8 mouse cellular contexts compared by ENCODE assay signal in genomic region chr8:123331810-123332209, GRCm38 (mm10). TPM values are rescaled to one million over a fixed set of nuclear protein-coding genes. Genes with fewer than 3 reads are reported as not detected.
DNase-seq lines count a peak whose midpoint lies in the region; ATAC-seq and TF ChIP-seq lines count a peak whose summit lies in the region.

No protein-coding gene starts in this region.

- H3K9me3 ChIP-seq in heart, postnatal 0 days (replicated peaks; ENCODE audit: control insufficient read depth, low read length) = no peaks in the 10 kb centered on the region
- no peaks in the 10 kb centered on the region for H3K9me3 ChIP-seq in embryonic facial prominence, embryonic 11.5 days (replicated peaks; ENCODE audit: control insufficient read depth, low read length)
- no peaks in the 10 kb centered on the region for H3K9me3 ChIP-seq in intestine, embryonic 15.5 days
- no peaks in the 10 kb centered on the region for H3K9me3 ChIP-seq in midbrain, postnatal 0 days (ENCODE audit: low read length)

- H3K9ac ChIP-seq in heart, postnatal 0 days (replicated peaks; ENCODE audit: low read depth, low read length) = no peak overlapping the region
- H3K9ac ChIP-seq in embryonic facial prominence, embryonic 11.5 days (replicated peaks; ENCODE audit: low read length) = no peak overlapping the region; the same call in 1 of the 2 replicates
- H3K9ac ChIP-seq in intestine, embryonic 15.5 days = no peak overlapping the region
- peak overlapping the region; percentile 86 for H3K9ac ChIP-seq in midbrain, postnatal 0 days (replicated peaks; ENCODE audit: low read length, poor library complexity, severe bottlenecking)

- H3K4me1 ChIP-seq in heart, postnatal 0 days (ENCODE audit: control insufficient read depth, insufficient read depth) = no peaks in the 10 kb centered on the region
- peaks cover 3% of the 10 kb centered on the region for H3K4me1 ChIP-seq in embryonic facial prominence, embryonic 11.5 days (ENCODE audit: control insufficient read depth, insufficient read depth, low read length)
- peaks cover 16% of the 10 kb centered on the region for H3K4me1 ChIP-seq in intestine, embryonic 15.5 days (replicated peaks)
- H3K4me1 ChIP-seq in midbrain, postnatal 0 days (ENCODE audit: insufficient read depth, low read length) = peaks cover 10% of the 10 kb centered on the region; the same call in 1 of the 2 replicates

- H3K27me3 ChIP-seq in heart, postnatal 0 days (ENCODE audit: control insufficient read depth, insufficient read depth, low read length) = peaks cover 41% of the 10 kb centered on the region
- H3K27me3 ChIP-seq in embryonic facial prominence, embryonic 11.5 days (ENCODE audit: control insufficient read depth, insufficient read depth, low read length) = 0 out of 2 replicates have a peak, but pooled peaks cover 4% of the 10 kb centered on the region
- H3K27me3 ChIP-seq in intestine, embryonic 15.5 days (replicated peaks) = 0 out of 2 replicates have a peak, but pooled peaks cover 10% of the 10 kb centered on the region
- no peaks in the 10 kb centered on the region for H3K27me3 ChIP-seq in midbrain, postnatal 0 days (ENCODE audit: insufficient read depth, low read length)

- no peaks in the 10 kb centered on the region for H3K36me3 ChIP-seq in heart, postnatal 0 days (replicated peaks; ENCODE audit: control insufficient read depth, insufficient read depth, low read length)
- no peaks in the 10 kb centered on the region for H3K36me3 ChIP-seq in embryonic facial prominence, embryonic 11.5 days (replicated peaks; ENCODE audit: control insufficient read depth, insufficient read depth, low read depth, low read length)
- H3K36me3 ChIP-seq in intestine, embryonic 15.5 days = no peaks in the 10 kb centered on the region
- no peaks in the 10 kb centered on the region for H3K36me3 ChIP-seq in midbrain, postnatal 0 days (ENCODE audit: insufficient read depth, low read length)

- no peak overlapping the region for H3K4me3 ChIP-seq in heart, postnatal 0 days (ENCODE audit: low read depth, low read length)
- peak overlapping the region; percentile 60 for H3K4me3 ChIP-seq in embryonic facial prominence, embryonic 11.5 days (ENCODE audit: low read depth, low read length)
- peak overlapping the region; percentile 63; the same call in 1 of the 2 replicates for H3K4me3 ChIP-seq in intestine, embryonic 15.5 days (replicated peaks)
- peak overlapping the region; percentile 85 for H3K4me3 ChIP-seq in midbrain, postnatal 0 days (ENCODE audit: low read depth, low read length)

- TF ChIP-seq CTCF in heart, postnatal 0 days (IDR thresholded peaks at IDR 0.05; ENCODE audit: low read depth) = no peak
- TF ChIP-seq CTCF in midbrain, postnatal 0 days (IDR thresholded peaks at IDR 0.05) = no peak

- H3K27ac ChIP-seq in heart, postnatal 0 days (ENCODE audit: low read depth) = no peak overlapping the region
- H3K27ac ChIP-seq in embryonic facial prominence, embryonic 11.5 days (replicated peaks; ENCODE audit: low read depth, low read length) = no peak overlapping the region; the same call in 1 of the 2 replicates
- 0 out of 2 replicates have a peak overlapping the region, but pooled peaks have one; percentile 2 for H3K27ac ChIP-seq in intestine, embryonic 15.5 days
- peak overlapping the region; percentile 94 for H3K27ac ChIP-seq in midbrain, postnatal 0 days (ENCODE audit: low read depth, low read length)

- ATAC-seq in heart, postnatal 0 days (ENCODE audit: insufficient read depth, low read depth) = no peak
- no peak for ATAC-seq in embryonic facial prominence, embryonic 11.5 days (replicated peaks; ENCODE audit: insufficient number of reproducible peaks, low FRiP score, low TSS enrichment, low read depth)
- ATAC-seq in intestine, embryonic 15.5 days = no peak
- ATAC-seq in midbrain, postnatal 0 days (ENCODE audit: low FRiP score) = peak; percentile 18; the same call in 1 of the 2 replicates

- TF ChIP-seq EP300 in heart, postnatal 0 days (IDR thresholded peaks at IDR 0.05; ENCODE audit: low read depth) = no peak

- no peak for DNase-seq in heart, postnatal 0 days (ENCODE audit: low spot score)
- DNase-seq in heart, adult 9 months (ENCODE audit: low spot score in 2 of 2) = no peak
- DNase-seq in embryonic facial prominence, embryonic 11.5 days (ENCODE audit: low spot score) = no peak
- no peak for DNase-seq in midbrain, postnatal 0 days (ENCODE audit: low spot score)
- no peak for DNase-seq in spleen, postnatal 4 days (ENCODE audit: low spot score in 2 of 2)
- DNase-seq in adrenal gland, postnatal 14 days = no peak
- no peak for DNase-seq in cerebellum, postnatal 4 days (ENCODE audit: low spot score in 2 of 2)

- H3K4me2 ChIP-seq in heart, postnatal 0 days (ENCODE audit: low read depth, low read length) = peak overlapping the region; percentile 90; the same call in 1 of the 2 replicates
- peak overlapping the region; percentile 92 for H3K4me2 ChIP-seq in embryonic facial prominence, embryonic 11.5 days (ENCODE audit: low read depth, low read length)
- peak overlapping the region; percentile 94 for H3K4me2 ChIP-seq in intestine, embryonic 15.5 days (replicated peaks)
- H3K4me2 ChIP-seq in midbrain, postnatal 0 days (ENCODE audit: low read depth, low read length, poor library complexity, severe bottlenecking) = peak overlapping the region; percentile 79

- WGBS in heart, postnatal 0 days = 21% methylated on average over 8 of the region's 8 CpGs
- WGBS in embryonic facial prominence, embryonic 11.5 days = 43% methylated on average over 8 of the region's 8 CpGs
- WGBS in intestine, embryonic 15.5 days = 22% methylated on average over 8 of the region's 8 CpGs
- WGBS in midbrain, postnatal 0 days = 19% methylated on average over 8 of the region's 8 CpGs

RNA-seq across cellular contexts. Expression of gene Spire2, which starts 0.7 kb away (rescaled TPM):
- total RNA-seq in heart, postnatal 0 days (2014; rRNA removed; ENCODE audit: low replicate concordance) = 0.15 and 1.2 TPM in 2 replicates
- polyA plus RNA-seq in heart, postnatal 0 days (2015; fragmentation: Nextera tagmentation; extraction: Ambion mirVana) = 0.23 and 0.40 TPM in 2 replicates
- 3.1 and 3.4 TPM in 2 replicates for polyA plus RNA-seq in embryonic facial prominence, embryonic 11.5 days (2014; fragmentation: Nextera tagmentation; extraction: Ambion mirVana)
- 3.9 and 4.4 TPM in 2 replicates for polyA plus RNA-seq in intestine, embryonic 15.5 days (2015; fragmentation: Nextera tagmentation; extraction: Ambion mirVana)
- total RNA-seq in midbrain, postnatal 0 days (2014; rRNA removed) = 35.7 and 44.1 TPM in 2 replicates
- 28.0 and 28.2 TPM in 2 replicates for polyA plus RNA-seq in midbrain, postnatal 0 days (2015; fragmentation: Nextera tagmentation; extraction: Ambion mirVana)
- total RNA-seq in adrenal gland, postnatal 14 days (2021) = 1.9 and 2.3 TPM in 2 replicates

RNA-seq across cellular contexts. Expression of gene Fanca, which starts 13.4 kb away (rescaled TPM):
- total RNA-seq in heart, postnatal 0 days (2014; rRNA removed; ENCODE audit: low replicate concordance) = 24.3 and 37.1 TPM in 2 replicates
- 6.1 and 6.7 TPM in 2 replicates for polyA plus RNA-seq in heart, postnatal 0 days (2015; fragmentation: Nextera tagmentation; extraction: Ambion mirVana)
- polyA plus RNA-seq in embryonic facial prominence, embryonic 11.5 days (2014; fragmentation: Nextera tagmentation; extraction: Ambion mirVana) = 29.5 and 34.6 TPM in 2 replicates
- 19.5 and 21.8 TPM in 2 replicates for polyA plus RNA-seq in intestine, embryonic 15.5 days (2015; fragmentation: Nextera tagmentation; extraction: Ambion mirVana)
- 4.2 and 17.6 TPM in 2 replicates for total RNA-seq in midbrain, postnatal 0 days (2014; rRNA removed)
- 3.0 and 3.3 TPM in 2 replicates for polyA plus RNA-seq in midbrain, postnatal 0 days (2015; fragmentation: Nextera tagmentation; extraction: Ambion mirVana)
- 6.0 and 9.4 TPM in 2 replicates for total RNA-seq in adrenal gland, postnatal 14 days (2021)

RNA-seq across cellular contexts. Expression of gene Tcf25, which starts 41.7 kb away (rescaled TPM):
- total RNA-seq in heart, postnatal 0 days (2014; rRNA removed; ENCODE audit: low replicate concordance) = 172 and 193 TPM in 2 replicates
- 123 and 127 TPM in 2 replicates for polyA plus RNA-seq in heart, postnatal 0 days (2015; fragmentation: Nextera tagmentation; extraction: Ambion mirVana)
- polyA plus RNA-seq in embryonic facial prominence, embryonic 11.5 days (2014; fragmentation: Nextera tagmentation; extraction: Ambion mirVana) = 151 TPM in 2 replicates
- 147 and 170 TPM in 2 replicates for polyA plus RNA-seq in intestine, embryonic 15.5 days (2015; fragmentation: Nextera tagmentation; extraction: Ambion mirVana)
- total RNA-seq in midbrain, postnatal 0 days (2014; rRNA removed) = 538 and 541 TPM in 2 replicates
- polyA plus RNA-seq in midbrain, postnatal 0 days (2015; fragmentation: Nextera tagmentation; extraction: Ambion mirVana) = 413 and 416 TPM in 2 replicates
- 189 and 198 TPM in 2 replicates for total RNA-seq in adrenal gland, postnatal 14 days (2021)

Comparison
In these comparisons a context has a peak if more than half of its experiments do, and no peak if none do; other contexts are left out.
1. H3K27ac ChIP-seq: peak in intestine, embryonic 15.5 days (single experiment) and midbrain, postnatal 0 days (single experiment); none in heart, postnatal 0 days (single experiment) and embryonic facial prominence, embryonic 11.5 days (single experiment).
2. Peak in every context shown above with its lines, with median percentiles within 50 percentile points of each other: H3K4me2 ChIP-seq.